Mouse (Mus musculus) R1 (cell line): ENCODE measurements around the gene Clp1.
"Not testable (repeated sequence)": the region's sequence is repeated elsewhere in the genome, so short reads cannot be mapped to it uniquely, and the experiment has no call there.

ENCODE experiments used
- DNase-seq: peaks from one replicate; pipeline ENCODE4 v3.0.0-alpha.2; 2018; ENCODE audit warnings: low read depth, low spot score

The Clp1 gene

DNA sequence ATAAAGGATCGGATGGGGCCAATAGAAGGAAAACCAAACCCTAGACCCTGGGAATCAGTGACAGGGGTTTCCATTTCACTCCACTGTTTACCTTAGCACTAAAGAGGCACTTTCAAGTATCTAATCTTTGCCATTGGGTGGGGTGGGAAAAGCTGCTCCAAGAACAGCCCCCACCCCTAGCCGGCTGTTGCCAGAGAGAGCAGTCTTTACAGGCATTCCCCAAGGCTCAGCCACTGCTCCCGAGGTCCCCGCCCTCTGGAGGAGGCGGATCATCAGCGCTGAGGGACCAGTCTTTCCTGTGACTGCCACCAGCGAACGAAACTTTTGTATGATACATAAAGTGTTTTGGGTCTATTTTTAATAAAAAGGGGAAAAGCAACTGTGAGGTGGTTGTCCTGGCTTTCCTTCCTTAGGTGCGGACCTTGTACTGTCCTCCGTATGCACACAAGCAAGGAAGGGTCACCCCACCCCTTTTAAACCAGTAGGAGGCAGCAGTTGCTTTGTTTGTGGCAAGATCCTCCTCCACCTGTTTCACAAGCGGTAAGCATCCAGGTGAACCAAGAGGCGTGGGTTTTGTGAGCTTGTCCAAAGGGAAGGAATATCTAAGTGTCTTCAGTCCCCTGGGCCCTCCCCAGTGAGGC lies 11.2 kb upstream of the Clp1 start:
- DNase-seq: peak; percentile 89

DNA sequence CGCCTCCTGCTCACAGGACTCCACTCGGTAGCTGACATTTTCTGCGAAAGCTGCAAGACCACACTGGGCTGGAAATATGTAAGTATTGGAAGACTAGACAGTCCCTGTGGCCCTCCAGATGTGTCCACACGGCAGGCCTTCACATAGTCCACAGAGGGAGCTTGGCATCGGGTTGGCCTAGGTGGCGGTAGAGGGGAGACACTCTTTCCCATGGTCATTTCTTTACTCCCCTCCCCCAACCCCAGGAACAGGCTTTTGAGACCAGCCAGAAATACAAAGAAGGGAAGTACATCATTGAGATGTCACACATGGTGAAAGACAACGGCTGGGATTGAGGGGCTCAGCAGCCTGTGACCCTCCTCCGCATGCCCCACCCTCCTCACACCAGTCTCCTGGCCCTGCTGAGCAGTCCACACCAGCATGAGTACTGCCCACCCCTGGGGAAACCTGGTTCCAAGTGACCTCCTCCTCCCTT lies 10.3 kb upstream of the Clp1 start:
- DNase-seq: peak; percentile 55

DNA sequence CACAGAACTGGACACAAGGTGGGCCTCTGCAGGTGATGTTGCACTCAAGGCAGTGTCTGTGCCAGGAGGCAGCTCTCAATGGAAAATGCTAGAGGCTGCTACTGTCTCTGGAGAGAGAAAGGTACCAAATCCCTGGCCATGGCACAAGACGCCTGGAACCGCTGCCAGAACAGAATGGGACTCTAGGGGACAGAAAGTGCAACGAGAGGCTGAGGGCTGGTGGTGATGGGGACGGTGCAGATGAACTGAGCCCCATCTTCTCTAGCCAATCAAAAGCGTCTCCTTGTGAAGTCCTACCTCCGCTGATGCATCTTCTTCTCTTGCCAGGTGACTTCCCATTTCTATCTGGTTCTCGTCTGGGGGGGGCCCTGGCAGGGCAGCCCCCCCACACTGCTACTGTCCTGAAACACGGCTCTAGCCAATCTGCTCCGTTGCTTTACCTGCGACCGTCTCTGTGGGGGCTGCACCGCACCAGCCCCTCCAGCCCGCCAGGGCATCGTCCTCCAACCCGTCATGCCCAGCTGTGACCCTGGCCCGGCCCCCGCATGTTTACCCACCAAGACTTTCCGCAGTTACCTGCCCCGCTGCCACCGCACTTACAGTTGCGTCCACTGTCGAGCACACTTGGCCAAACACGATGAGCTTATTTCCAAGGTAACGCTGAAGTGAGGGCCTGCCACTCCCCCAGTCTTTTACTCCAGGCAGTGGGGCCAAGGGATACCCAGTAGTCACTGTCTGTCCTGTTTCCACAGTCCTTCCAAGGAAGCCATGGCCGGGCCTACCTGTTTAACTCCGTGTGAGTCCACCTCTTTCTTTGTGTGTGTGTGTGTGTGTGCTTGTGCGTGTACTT lies 9.4 kb upstream of the Clp1 start:
- peak; percentile 39 for DNase-seq

DNA sequence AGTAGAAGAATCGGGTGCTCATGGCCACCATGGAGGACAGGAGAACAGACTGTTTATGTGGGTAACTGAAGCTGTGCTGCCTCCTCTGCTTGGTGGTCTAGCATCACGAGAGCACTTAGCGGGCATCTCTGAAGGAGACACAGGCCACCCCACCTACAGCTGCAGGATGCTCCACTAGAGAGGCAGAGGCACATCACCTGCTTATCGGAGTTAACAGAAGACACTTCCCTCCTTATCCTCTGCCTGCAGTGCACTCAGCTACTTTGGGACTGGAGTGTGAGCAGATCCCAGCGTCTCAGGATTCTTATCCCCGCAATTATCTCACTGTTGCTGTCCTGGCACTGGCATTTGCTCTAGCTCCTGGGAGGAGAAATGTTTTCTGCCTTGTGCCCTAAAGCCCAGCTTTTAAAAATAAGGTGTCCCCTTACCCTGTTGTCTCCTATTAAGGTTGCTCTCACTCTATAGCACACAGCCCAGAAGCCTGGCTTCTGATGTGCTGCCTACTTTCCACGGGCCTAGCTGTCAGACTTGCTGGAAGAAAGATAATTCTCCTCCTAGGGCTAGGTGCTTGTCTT lies 8.3 kb upstream of the Clp1 start:
- DNase-seq: no peak

DNA sequence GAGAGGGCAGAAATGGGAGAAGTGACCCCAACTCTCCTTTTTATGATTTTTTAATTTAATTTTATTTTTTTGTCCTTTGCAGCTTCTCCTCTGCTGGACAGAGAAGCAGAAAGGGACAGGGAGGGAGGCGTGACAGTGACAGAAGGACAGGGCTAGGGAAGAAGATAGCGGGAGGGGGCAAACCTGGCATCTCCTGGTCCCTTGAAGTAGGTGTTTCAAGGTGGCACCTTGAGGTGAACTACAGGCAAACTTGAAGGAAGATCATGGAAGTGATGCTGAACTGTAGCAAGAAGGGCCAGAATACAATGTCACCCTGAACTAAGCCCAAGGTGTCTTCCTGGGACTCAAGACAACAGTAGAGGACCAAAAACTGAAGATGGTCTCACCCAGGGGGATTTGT lies 7.8 kb upstream of the Clp1 start:
- no peak for DNase-seq

DNA sequence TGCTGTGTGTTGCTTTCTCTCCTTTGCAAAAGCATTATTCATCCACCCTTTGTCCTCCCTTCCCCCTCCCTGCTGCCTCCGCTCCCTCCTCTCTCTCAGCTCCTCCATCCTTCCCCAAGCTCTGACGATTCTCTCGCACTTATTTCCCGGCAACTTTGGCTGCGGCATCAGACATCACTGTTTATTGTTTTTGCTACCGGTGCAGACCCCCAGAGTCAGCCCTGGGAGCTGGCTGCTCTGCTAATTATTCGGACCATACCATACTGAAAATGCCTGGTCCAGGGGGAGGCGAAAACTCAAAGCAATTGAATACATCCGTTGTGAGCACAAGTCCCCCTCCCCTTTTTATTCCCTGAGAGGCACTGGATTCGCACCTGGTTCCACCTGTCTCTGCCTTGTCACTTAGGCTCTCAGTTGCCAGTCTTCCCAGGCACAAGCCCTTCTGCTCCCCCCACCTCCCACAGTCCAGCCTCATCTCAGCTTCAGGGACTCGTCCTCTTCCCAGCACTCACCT lies 7.3 kb upstream of the Clp1 start:
- DNase-seq: peak; percentile 16

DNA sequence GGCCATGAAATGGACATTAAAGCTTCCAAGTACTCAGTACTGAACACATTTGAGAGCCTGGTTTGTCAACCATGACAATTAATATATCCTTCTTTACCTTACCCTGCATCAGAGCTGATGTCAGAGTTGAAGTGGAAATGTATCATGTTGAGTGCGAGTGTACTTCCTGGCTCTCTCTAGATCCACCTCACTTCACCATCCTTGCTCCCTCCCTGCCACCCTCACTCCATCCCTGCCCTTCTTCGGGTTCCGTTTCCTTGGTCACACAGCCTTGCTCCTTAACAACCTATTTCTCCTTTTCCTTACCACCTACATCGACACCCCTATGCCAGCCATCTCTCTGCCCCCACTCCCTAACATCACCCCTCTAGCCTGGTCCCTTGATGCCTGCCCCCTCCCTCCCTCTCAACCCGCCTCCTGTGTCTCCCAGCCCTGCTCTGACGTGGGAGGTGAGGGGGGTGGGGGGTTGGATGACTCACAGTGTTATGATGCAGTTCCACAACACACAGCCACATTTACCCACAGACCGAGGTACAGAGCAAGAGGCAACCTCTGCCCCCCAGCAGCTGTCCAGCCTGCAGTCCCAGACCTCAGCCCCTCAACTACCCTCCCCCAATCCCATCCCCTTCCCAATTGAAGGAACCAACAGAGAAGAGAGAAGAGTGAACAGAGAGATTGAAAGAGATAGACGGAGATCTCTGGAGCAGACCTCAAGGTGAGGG lies 6.6 kb upstream of the Clp1 start, which contains the start of gene Ypel4:
Gene Ypel4 (plus strand): TSS at position 480 of the 722 bp plus-strand sequence.
- peak; percentile 16 for DNase-seq

DNA sequence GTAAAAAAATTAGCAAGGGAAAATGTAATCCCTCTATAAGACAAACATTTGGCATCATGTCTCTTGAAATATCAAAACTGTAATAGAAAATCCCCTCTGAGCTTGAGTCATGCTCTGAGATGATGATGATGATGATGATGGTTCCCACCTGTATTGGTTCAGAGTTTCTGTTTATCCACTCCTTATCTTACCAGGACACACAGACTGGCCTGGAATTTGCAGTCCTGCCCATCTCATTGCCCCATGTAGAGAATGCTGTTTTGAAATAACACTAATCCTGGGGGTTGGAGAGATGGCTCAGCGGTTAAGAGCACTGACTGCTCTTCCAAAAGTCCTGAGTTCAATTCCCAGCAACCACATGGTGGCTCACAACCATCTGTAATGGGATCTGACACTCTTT lies 5.2 kb upstream of the Clp1 start:
- DNase-seq: no peak

DNA sequence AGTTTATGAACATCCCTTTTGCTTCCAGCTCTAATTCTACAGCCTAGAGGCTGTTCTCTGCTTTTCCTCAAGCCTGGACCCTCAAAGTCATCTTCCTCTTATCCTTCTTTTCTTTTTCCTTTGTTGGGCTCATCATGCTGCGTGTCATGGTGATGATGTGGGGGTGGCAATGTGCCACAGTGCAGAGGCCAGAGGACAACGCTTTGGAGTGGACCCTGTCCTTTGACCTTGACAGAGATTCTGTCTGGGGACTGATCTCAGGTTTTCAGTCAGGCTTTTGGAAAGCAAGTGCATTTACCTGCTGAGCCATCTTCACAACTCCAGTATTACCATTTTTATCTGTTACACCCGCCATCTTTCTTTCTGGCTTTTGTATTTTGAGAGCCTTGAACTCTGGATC lies 4.1 kb upstream of the Clp1 start:
- no peak for DNase-seq

DNA sequence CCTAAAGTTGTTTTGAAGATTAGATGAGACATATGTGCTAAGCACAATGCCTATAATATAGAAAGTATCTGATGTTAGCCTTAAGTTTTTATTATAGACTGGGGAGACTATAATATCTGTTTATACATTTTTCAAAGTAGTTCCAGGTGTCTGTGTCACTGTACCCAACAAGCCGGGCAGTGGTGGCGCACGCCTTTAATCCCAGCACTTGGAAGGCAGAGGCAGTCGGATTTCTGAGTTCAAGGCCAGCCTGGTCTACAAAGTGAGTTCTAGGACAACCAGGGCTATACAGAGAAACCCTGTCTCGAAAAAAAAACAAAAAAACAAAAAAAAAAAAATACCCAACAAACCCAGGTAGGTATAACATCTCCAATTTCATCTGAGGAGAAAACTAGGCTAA lies 1.0 kb upstream of the Clp1 start:
- DNase-seq: not testable (repeated sequence)

DNA sequence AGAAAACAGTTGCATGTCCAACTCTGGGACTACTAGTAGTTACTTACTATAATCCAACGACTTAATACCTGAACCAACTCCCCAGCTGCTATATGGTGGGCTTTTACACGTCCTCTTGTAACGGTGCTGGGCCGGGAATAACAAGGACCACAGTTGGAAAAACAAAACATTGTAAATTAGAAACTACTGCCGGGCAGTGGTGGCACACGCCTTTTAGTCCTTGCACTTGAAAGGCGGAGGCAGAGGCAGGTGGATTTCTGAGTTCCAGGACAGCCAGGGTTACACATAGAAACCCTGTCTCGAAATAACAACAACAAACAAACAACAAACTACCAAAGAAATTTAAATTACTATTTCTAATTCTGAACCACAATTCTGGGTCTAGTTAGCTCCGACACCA lies 434 bp downstream of the Clp1 start:
- peak; percentile 5 for DNase-seq

DNA sequence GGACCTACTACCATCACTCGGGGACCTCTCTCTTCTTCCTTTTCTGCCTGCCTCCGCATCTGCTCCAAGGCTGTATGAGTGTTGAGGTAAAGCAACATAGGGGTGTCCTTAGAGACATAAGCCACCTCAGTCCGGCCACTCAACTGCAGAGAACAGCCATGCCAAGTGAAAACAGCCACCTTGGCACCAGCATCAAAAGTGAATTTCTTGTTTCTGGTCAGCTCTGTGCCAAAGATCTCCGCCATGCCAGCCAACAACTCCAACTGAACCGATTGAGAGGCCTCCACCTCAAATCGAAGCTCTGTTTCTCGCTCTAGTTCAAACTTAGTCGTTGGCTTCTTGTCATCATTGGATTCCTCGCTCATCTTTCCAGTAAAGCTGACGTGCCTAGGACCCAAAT lies 1.4 kb downstream of the Clp1 start:
- no peak for DNase-seq

DNA sequence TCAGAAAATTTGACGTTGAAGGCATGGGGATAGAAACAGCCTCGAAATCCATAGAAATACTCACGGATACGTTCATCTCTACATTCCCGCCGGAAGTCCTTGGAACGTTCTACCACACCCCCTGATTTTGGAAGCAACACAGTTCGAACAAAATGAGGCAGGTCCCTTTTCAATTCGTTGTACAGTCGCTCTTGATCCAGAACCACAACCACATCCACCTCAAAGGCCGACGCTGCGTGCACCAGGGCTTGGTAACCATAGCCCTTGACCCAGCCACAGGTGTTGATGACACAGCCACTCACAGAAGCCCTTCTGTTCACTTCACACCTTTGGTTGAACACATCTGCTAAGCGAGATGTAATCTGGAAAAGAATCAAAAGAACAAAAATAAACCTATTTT lies 3.3 kb downstream of the Clp1 start:
- no peak for DNase-seq

DNA sequence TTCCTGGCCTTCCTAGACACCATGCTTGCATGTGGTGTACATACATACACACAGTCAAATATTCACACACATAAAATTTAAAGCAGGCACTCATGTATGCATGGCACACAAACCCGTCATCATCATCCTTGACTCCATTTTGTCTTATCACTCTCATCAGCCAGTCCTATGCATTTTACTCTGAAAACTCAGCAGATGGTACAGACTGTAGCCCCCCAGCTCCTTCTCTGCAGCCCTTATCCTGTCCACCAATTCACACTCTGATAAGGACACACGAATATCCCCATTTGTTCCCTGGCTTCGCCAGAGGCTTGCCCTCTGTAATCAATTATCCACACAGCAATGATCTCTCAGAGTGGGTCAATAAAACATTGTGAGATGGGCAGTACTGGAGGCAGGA lies 6.0 kb downstream of the Clp1 start:
- no peak for DNase-seq

DNA sequence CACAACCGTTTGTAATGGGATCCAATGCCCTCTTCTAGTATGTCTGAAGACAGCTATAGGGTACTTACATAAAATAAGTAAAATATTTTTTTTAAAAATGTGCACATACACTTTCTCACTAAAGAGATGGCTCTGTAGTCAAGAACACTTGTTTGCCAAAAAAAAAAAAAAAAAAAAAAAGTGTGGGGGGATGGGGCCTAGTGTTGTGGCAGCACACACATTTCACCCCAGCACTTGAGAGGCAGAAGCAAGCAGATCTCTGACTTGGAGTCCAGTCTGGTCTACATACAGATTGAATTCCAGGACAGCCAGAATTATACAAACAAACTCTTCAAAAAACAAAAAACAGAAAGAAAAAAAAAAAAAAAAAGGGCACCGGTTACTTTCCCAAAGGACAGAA lies 6.4 kb downstream of the Clp1 start:
- DNase-seq: no peak

DNA sequence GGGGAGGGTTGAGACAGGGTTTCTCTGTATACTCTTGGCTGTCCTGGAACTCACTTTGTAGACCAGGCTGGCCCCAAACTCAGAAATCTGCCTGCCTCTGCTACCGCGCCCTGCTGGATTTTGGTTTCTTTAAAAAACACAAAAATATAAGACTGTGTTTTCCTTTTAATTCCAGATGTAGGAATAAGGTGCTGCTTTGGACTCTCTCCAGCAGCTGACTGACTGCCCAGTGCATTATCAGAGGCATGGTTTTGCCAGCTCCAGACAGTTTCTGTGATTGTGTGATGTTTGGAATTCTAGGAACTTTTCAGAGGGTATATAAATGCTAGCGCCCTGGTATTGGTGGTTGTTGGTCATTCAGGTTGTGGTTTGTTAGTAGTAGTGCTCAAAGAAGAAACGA lies 9.8 kb downstream of the Clp1 start:
- DNase-seq: no peak

DNA sequence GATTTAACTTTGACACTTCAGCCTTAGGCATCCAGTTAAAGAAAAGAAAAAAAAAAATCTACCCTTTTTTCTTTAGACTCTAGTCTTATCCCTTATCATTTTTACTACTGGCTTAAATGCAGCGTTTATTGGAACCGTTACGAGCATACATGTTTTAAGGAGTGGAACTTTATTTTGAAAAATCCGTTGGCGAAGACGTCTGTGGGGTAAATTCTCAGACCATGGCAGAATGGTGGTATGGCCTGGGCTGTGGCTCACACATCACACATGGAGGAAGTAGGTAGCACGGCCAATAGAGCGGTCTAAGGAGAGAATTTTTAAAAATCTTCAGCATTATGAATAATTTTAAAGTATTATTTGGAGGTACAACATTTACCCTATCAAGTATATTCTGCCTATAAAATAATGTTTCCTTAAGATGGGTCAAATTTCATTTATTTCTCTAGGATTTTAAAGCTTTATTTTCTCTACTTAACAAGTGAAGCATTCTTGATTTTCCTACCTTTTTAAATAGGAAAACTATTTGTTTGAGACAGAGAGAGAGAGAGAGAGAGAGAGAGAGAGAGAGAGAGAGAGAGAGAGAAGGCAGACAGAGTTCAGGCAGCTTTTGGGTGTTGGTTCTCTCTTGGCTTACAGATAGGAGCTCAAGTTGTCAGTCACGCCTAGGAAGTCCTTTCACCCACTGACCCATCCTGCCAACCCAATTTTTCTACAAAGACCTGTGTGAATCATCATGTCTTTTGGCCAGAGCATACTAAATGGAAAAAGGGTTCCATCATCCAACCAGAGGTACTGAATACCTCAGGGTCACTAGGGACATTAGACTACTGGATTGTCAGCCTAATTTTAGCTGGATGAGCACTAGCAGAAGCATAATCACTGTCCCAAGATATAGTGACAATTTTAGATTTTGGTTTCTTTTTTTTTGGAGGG lies 10.5 kb downstream of the Clp1 start:
- no peak for DNase-seq

DNA sequence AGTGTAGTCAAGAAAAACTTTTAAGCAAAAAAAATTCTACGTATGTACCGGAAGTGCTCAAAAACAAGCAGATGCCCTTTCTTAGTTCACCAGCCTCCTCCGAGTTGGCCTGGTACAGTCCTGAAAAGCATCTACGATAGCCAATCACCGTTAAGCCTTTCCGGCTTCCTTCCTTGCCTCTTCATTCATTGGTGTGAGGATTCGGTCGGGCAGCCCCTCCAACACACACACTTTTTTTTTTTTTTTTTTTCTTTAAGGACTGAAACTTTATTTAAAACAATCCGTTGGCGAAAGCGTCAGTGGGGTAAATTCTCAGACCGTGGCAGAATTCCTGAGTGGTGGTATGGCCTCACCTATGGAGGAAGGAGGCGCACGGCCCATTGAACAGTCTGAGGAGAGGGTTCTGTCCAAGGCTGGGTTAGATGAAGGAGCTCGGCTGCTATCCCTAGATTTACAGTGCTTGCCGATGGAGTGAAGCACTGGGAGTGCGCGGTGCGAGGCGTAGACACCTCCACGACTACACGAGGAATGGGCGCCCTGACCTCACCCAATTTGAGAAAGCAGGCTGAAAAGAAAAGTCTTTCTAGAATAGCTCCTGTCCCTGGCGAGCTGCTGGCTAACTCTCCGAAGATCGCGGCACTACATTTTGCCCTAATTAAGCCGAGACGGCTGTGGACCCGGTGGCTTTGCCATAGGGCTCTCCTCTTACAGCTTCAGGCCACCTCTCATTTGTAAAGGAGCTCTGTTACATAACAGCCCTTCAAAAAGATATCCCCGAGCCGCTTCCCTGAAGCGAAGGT lies 11.4 kb downstream of the Clp1 start:
- peak; percentile 99 for DNase-seq

DNA sequence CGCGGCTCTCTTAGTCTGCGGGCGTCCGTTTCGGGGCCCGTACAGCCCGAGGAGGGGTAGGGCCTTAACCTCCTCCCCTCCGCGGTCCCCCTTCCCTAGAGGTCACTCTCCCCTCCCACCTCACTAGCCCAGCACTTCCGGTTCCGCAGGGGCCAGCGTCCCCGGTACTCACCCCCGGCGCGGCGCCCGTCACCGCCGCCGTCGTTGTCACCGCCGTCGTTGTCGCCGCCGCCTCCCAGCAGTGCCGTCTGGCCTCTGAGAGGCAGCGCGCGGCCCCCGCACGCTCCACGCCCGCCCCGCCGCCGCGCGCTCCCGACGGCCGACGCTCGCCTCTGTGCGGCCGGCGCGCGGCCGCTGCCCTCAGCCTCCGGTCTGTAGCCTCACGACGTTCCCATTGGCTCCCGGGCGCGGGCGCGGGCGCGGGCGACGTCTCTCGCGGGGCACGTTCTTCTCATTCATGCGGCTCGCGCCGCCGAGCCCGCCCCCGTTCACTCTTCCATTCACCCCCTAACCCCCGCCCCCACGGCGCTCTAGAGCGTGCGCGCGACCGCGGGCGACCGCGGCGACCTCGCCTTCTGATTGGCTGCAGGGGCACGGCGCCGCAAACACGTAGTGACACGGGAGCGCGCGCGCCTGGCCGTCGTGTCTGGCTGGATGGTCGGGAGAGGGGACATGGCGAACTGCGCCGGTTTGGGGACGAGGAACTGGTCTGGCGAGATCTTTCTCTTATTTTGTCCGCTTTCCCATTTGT lies 12.2 kb downstream of the Clp1 start, which contains the start of gene Zdhhc5:
Gene Zdhhc5 (minus strand): TSS at position 370 of the 751 bp plus-strand sequence.
- DNase-seq: peak; percentile 98
